Mouse (Mus musculus): Measurements from ENCODE around the gene Tbc1d15. TPM values are rescaled to one million over a fixed set of nuclear protein-coding genes. Genes with fewer than 3 reads are reported as not detected.
"Not testable (repeated sequence)": the region's sequence is repeated elsewhere in the genome, so short reads cannot be mapped to it uniquely, and the experiment has no call there.

Tbc1d15 gene
- polyA plus RNA-seq, 1 experiment from 2014 or later: 31.6 TPM

DNA sequence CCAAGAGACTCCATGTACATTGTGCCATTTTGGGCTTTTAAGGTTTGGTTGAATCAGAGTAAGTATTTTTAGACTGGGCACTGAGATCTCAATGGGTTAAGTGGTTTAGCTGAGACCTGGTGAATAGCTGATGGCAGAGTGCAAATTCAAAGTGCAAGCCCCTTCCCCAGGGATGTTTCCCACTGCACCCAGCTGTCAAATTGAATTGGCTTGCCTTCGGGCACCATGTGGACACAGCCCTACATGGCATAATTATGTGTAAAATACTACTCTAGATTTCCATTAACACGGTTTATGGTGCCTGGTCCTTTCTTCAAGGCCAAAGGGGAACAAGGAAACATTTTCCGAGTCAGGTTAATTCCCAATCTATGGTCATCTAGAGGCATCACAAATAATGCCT lies 70.2 kb downstream of the Tbc1d15 start:
- no peaks in the 10 kb centered on the region for H3K9me3 ChIP-seq
- H3K9ac ChIP-seq: no peak overlapping the region
- H3K4me3 ChIP-seq: no peak overlapping the region
- WGBS: 43% methylated on average over 3 of the region's 3 CpGs
- H3K27me3 ChIP-seq: no peaks in the 10 kb centered on the region
- H3K4me2 ChIP-seq: no peak overlapping the region
- no peaks in the 10 kb centered on the region for H3K36me3 ChIP-seq
- peaks cover 14% of the 10 kb centered on the region for H3K4me1 ChIP-seq (replicated peaks)
- 0 out of 2 replicates have a peak, but pooled peaks have one; percentile 29 for ATAC-seq (ENCODE audit: low FRiP score)
- H3K27ac ChIP-seq: 0 out of 2 replicates have a peak overlapping the region, but pooled peaks have one; percentile 25

DNA sequence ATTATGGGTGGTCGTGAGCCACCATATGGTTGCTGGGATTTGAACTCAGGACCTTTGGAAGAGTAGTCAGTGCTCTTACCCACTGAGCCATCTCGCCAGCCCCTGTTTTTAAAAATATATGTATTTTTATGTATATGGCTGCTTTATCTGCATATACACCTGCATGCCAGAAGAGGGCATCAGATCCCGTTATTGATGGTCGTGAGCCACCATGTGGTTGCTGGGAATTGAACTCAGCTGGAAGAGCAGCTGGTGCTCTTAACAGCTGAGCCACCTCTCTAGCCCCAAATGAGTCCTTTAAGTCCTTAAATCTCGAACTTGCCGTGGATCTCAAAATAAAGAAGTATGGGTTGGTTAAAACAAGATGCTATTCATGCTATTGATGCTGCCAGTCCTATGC lies 73.2 kb downstream of the Tbc1d15 start:
- not testable (repeated sequence) for H3K27ac ChIP-seq; H3K36me3 ChIP-seq; H3K4me2 ChIP-seq; H3K27me3 ChIP-seq; H3K9ac ChIP-seq; H3K9me3 ChIP-seq; H3K4me3 ChIP-seq; ATAC-seq (ENCODE audit: low FRiP score)
- 69% methylated on average over 6 of the region's 6 CpGs for WGBS
- peaks cover 14% of the 10 kb centered on the region for H3K4me1 ChIP-seq (replicated peaks)

DNA sequence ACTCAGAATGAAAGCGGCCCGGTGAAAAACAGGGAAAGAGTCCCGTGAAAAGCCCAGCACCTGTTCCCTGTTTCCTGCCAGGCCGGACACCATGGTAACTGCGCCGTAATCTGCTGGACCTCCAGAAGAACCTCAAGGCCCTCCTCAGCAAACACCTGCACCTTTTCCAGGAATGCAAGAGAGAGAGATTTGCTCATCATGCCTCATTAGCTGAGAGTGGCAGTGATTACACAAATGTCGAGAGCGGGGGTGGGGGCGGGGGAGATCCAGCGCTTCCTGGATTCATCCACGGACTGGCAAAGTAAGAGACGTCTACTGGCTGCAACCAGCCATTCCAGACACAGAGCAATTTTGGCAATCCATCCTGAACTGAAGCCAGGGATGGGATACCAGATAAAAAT lies 75.7 kb downstream of the Tbc1d15 start:
- no peak overlapping the region for H3K4me3 ChIP-seq
- peaks cover 16% of the 10 kb centered on the region for H3K4me1 ChIP-seq (replicated peaks)
- no peaks in the 10 kb centered on the region for H3K36me3 ChIP-seq
- ATAC-seq (ENCODE audit: low FRiP score): no peak
- 51% methylated on average over 12 of the region's 12 CpGs for WGBS
- no peaks in the 10 kb centered on the region for H3K27me3 ChIP-seq
- H3K27ac ChIP-seq: no peak overlapping the region
- no peak overlapping the region for H3K4me2 ChIP-seq
- H3K9ac ChIP-seq: no peak overlapping the region
- H3K9me3 ChIP-seq: no peaks in the 10 kb centered on the region

DNA sequence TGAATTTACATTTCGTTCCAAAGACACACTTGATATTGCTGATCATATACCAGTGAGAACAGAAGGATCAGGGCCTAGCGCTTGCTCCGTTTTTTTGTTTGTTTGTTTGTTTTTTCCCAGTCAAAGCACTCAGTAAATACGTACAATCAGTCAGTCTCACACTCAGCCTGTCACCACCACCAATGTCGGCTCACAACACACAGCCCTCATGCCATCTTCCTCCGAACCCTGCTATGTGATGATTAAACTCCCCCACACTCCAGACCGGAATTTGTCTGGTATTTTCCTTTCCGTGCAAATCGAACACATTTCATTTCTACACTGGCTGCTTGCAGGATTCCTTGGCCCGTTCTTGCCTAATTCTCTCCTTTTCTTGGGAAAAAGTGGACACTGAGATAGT lies 77.9 kb downstream of the Tbc1d15 start:
- no peak for ATAC-seq (ENCODE audit: low FRiP score)
- Histone ChIP-seq H3K4me2 (no peak overlapping the region), H3K4me1 (replicated peaks) (peaks cover 22% of the 10 kb centered on the region), H3K27me3 (no peaks in the 10 kb centered on the region), H3K4me3 (no peak overlapping the region), H3K36me3 (no peaks in the 10 kb centered on the region), H3K9ac (no peak overlapping the region), H3K27ac (no peak overlapping the region), H3K9me3 (no peaks in the 10 kb centered on the region)
- 85% methylated on average over 10 of the region's 10 CpGs for WGBS

DNA sequence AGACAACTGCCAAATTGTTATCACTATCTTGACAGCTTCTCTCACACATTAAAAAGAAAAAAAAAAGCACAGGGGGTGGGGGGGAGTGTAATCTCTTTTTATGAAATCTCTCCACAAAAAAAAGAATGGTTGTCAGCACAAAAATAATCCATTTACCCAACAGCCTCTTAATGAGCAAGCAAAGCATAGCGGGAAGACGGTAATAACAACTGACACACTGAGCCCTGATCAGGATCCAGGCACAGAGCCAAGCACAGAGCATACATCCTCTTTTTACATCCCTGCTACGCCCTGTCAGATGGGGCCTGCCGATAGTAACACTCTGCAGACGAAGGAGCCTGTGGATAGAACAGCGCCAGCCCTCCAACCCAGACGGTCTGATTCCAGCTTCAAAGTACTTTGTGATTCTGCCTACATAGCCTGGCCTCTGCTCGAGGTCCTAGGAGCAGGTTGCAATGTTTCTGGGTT lies 79.9 kb downstream of the Tbc1d15 start:
- H3K4me1 ChIP-seq (replicated peaks): peaks cover 22% of the 10 kb centered on the region
- ATAC-seq (ENCODE audit: low FRiP score): peak; percentile 46; the same call in 1 of the 2 replicates
- H3K27ac ChIP-seq: 0 out of 2 replicates have a peak overlapping the region, but pooled peaks have one; percentile 40
- no peak overlapping the region for H3K4me2 ChIP-seq
- H3K27me3 ChIP-seq: no peaks in the 10 kb centered on the region
- H3K9ac ChIP-seq: no peak overlapping the region
- H3K36me3 ChIP-seq: no peaks in the 10 kb centered on the region
- no peaks in the 10 kb centered on the region for H3K9me3 ChIP-seq
- H3K4me3 ChIP-seq: no peak overlapping the region
- WGBS: 45% methylated on average over 8 of the region's 8 CpGs

DNA sequence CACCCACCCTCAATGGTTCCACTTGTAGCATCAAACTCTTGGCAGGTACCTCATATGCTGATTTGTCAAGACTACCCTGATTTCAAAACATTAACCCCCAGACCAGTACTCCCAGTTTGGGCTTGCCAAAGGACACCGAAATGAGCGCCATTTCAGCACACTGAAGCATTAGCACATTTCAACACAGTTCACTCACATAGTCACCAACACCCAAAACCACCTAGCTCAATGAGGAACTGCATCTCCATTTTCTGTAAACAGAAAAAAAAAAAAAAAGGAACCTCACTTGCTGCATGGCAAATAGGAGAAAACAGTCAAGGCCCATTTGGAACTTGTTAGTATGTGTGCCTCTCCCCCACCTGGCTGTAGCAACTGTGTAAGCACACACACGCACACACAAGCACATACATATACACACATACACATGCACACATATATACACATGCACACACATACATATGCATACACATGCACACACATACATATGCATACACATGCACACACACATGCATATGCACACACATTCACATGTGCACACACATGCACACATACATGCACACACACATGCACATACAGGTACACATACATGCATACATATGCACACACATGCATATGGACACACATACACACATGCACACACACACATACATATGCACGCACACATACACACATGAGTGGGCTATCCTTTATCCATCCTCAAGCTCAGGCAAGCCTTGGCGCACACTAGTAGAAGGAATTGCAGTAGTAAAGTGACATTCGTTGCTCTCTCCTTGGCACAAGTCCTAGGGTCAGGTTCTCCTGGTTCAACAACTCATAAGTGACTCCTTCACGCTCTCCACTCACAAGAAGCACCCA lies 80.5 kb downstream of the Tbc1d15 start:
- WGBS: 86% methylated on average over 7 of the region's 7 CpGs
- H3K27ac ChIP-seq: 0 out of 2 replicates have a peak overlapping the region, but pooled peaks have one; percentile 40
- H3K9ac ChIP-seq: no peak overlapping the region
- H3K36me3 ChIP-seq: no peaks in the 10 kb centered on the region
- no peaks in the 10 kb centered on the region for H3K9me3 ChIP-seq
- no peak overlapping the region for H3K4me3 ChIP-seq
- H3K4me2 ChIP-seq: no peak overlapping the region
- no peaks in the 10 kb centered on the region for H3K27me3 ChIP-seq
- H3K4me1 ChIP-seq (replicated peaks): peaks cover 22% of the 10 kb centered on the region
- peak; percentile 28; the same call in 1 of the 2 replicates for ATAC-seq (ENCODE audit: low FRiP score)

DNA sequence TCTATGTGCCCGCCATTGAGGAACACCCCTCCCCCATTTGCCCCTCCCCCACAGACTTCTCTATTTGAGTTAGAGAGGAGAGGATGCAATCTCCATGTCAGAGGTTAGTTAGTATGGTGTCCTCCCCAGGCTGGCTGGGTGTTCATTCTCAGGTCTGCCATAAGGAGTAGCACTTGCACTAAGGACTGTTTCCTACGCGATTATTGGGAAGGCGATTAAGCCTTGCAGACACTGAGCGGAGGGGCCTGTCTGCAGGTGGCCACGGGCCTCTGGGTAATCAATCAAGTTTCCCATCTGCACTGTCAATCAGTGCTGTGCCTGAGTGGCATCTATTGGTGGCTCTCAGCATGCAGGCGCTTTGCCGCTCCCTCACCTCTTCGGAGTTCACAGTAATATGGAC lies 81.9 kb downstream of the Tbc1d15 start:
- Histone ChIP-seq H3K4me3 (no peak overlapping the region), H3K27ac (0 out of 2 replicates have a peak overlapping the region, but pooled peaks have one; percentile 30), H3K9me3 (no peaks in the 10 kb centered on the region), H3K4me1 (replicated peaks) (peaks cover 19% of the 10 kb centered on the region), H3K27me3 (no peaks in the 10 kb centered on the region), H3K9ac (no peak overlapping the region), H3K36me3 (no peaks in the 10 kb centered on the region), H3K4me2 (peak overlapping the region; percentile 29; the same call in 1 of the 2 replicates)
- ATAC-seq (ENCODE audit: low FRiP score): peak; percentile 65
- 11% methylated on average over 9 of the region's 9 CpGs for WGBS

DNA sequence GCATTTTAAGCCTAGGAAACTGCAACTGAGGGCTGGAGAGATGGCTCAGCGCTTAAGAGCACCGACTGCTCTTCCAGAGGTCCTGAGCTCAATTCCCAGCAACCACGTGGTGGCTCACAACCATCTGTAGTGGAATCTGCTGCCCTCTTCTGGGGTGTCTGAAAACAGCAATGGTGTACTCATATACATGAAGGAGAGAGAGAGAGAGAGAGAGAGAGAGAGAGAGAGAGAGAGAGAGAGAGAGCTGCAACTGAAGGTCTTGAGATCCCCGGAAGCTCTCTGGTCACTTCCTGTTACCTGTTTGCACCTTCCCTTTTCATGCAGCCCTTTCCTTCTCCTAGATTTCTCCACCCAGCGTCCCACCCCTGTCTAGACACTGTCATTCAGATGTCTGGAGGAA lies 91.0 kb downstream of the Tbc1d15 start:
- Histone ChIP-seq H3K27me3 (0 out of 2 replicates have a peak, but pooled peaks cover 3% of the 10 kb centered on the region), H3K27ac (no peak overlapping the region), H3K9ac (no peak overlapping the region), H3K4me2 (no peak overlapping the region), H3K4me3 (no peak overlapping the region), H3K36me3 (no peaks in the 10 kb centered on the region), H3K4me1 (replicated peaks) (no peaks in the 10 kb centered on the region), H3K9me3 (no peaks in the 10 kb centered on the region)
- 72% methylated on average over 5 of the region's 5 CpGs for WGBS
- ATAC-seq (ENCODE audit: low FRiP score): no peak

Other genes starting within 250 kb of the Tbc1d15 start
- 3.9 and 7.2 TPM in 2 replicates for gene Tph2, start 66.4 kb downstream of the Tbc1d15 start, polyA plus RNA-seq (2015; fragmentation: Nextera tagmentation; extraction: Ambion mirVana)
- 7.8 and 8.4 TPM in 2 replicates for gene Rab21, start 64.1 kb upstream of the Tbc1d15 start, polyA plus RNA-seq (2015; fragmentation: Nextera tagmentation; extraction: Ambion mirVana)
- 38.9 and 39.4 TPM in 2 replicates for gene Tmem19, start 111.0 kb upstream of the Tbc1d15 start, polyA plus RNA-seq (2015; fragmentation: Nextera tagmentation; extraction: Ambion mirVana)
- gene Thap2, start 133.0 kb upstream of the Tbc1d15 start, polyA plus RNA-seq (2015; fragmentation: Nextera tagmentation; extraction: Ambion mirVana): 29.9 and 30.4 TPM in 2 replicates
- gene Zfc3h1, start 133.5 kb upstream of the Tbc1d15 start, polyA plus RNA-seq (2015; fragmentation: Nextera tagmentation; extraction: Ambion mirVana): 17.0 and 20.3 TPM in 2 replicates

Measured in hindbrain, embryonic 13.5 days (tissue).